In genomic region chr2:34533281-34533680, GRCm38 (mm10) we compare ENCODE assay signal across 23 mouse cellular contexts.
A peak's percentile ranks its signal among the peaks of the same experiment; 100 is the strongest.
DNase-seq lines count a peak whose midpoint lies in the region; ATAC-seq lines count a peak whose summit lies in the region.
"Had no signal": no experiment of that assay in that cellular context is flagged by ENCODE, and none has a peak within 500 bp of the region (broad histone marks: within the 10 kb centered on the region; RNA-seq: fewer than 3 reads in every experiment).

No protein-coding gene starts in this region.

- H3K36me3 ChIP-seq in forebrain, embryonic 10.5 days (replicated peaks): no peaks in the 10 kb centered on the region; the same call in 1 of the 2 replicates
- H3K36me3 ChIP-seq in forebrain, embryonic 12.5 days (replicated peaks): no peaks in the 10 kb centered on the region
- H3K36me3 ChIP-seq in hindbrain, embryonic 13.5 days: no peaks in the 10 kb centered on the region
- H3K36me3 ChIP-seq in hindbrain, embryonic 14.5 days (replicated peaks; ENCODE audit: control insufficient read depth, insufficient read depth): no peaks in the 10 kb centered on the region
- no peaks in the 10 kb centered on the region for H3K36me3 ChIP-seq in midbrain, embryonic 11.5 days (ENCODE audit: control insufficient read depth, insufficient read depth, low read length)
- no peaks in the 10 kb centered on the region for H3K36me3 ChIP-seq in midbrain, embryonic 14.5 days (ENCODE audit: control insufficient read depth, insufficient read depth, low read length)
- no peaks in the 10 kb centered on the region for H3K36me3 ChIP-seq in embryonic facial prominence, embryonic 13.5 days

- H3K27ac ChIP-seq in forebrain, embryonic 10.5 days: 0 out of 2 replicates have a peak overlapping the region, but pooled peaks have one; percentile 20
- no peak overlapping the region for H3K27ac ChIP-seq in forebrain, embryonic 12.5 days
- peak overlapping the region; percentile 24; the same call in 1 of the 2 replicates for H3K27ac ChIP-seq in hindbrain, embryonic 13.5 days
- no peak overlapping the region; the same call in 1 of the 2 replicates for H3K27ac ChIP-seq in hindbrain, embryonic 14.5 days
- H3K27ac ChIP-seq in midbrain, embryonic 11.5 days (ENCODE audit: low read depth, low read length): no peak overlapping the region
- no peak overlapping the region for H3K27ac ChIP-seq in midbrain, embryonic 14.5 days (replicated peaks; ENCODE audit: low read depth, low read length)
- peak overlapping the region; percentile 45; the same call in 1 of the 2 replicates for H3K27ac ChIP-seq in embryonic facial prominence, embryonic 13.5 days
- H3K27ac ChIP-seq: heart, embryonic 10.5 days; liver, embryonic 13.5 days; midbrain, embryonic 12.5 days had no signal

- H3K9ac ChIP-seq in forebrain, embryonic 12.5 days: no peak overlapping the region
- no peak overlapping the region for H3K9ac ChIP-seq in hindbrain, embryonic 13.5 days
- no peak overlapping the region for H3K9ac ChIP-seq in hindbrain, embryonic 14.5 days
- H3K9ac ChIP-seq in midbrain, embryonic 11.5 days (ENCODE audit: low read length): no peak overlapping the region
- H3K9ac ChIP-seq in midbrain, embryonic 14.5 days (replicated peaks; ENCODE audit: low read length): no peak overlapping the region
- no peak overlapping the region for H3K9ac ChIP-seq in embryonic facial prominence, embryonic 13.5 days
- H3K9ac ChIP-seq: liver, embryonic 13.5 days; midbrain, embryonic 12.5 days had no signal

- H3K27me3 ChIP-seq in forebrain, embryonic 10.5 days (ENCODE audit: poor library complexity, severe bottlenecking): no peaks in the 10 kb centered on the region
- no peaks in the 10 kb centered on the region for H3K27me3 ChIP-seq in forebrain, embryonic 12.5 days
- H3K27me3 ChIP-seq in hindbrain, embryonic 13.5 days: no peaks in the 10 kb centered on the region
- no peaks in the 10 kb centered on the region for H3K27me3 ChIP-seq in hindbrain, embryonic 14.5 days (ENCODE audit: control insufficient read depth, insufficient read depth, low read length)
- H3K27me3 ChIP-seq in midbrain, embryonic 11.5 days (ENCODE audit: control insufficient read depth, insufficient read depth, low read length): no peaks in the 10 kb centered on the region
- no peaks in the 10 kb centered on the region for H3K27me3 ChIP-seq in midbrain, embryonic 14.5 days (ENCODE audit: control insufficient read depth, insufficient read depth, low read length)
- no peaks in the 10 kb centered on the region for H3K27me3 ChIP-seq in embryonic facial prominence, embryonic 13.5 days
- H3K27me3 ChIP-seq: CH12.LX; liver, embryonic 13.5 days; midbrain, embryonic 12.5 days; Patski had no signal

- H3K4me2 ChIP-seq in forebrain, embryonic 12.5 days: no peak overlapping the region
- no peak overlapping the region for H3K4me2 ChIP-seq in hindbrain, embryonic 13.5 days
- H3K4me2 ChIP-seq in hindbrain, embryonic 14.5 days (replicated peaks): no peak overlapping the region
- no peak overlapping the region for H3K4me2 ChIP-seq in midbrain, embryonic 11.5 days
- no peak overlapping the region for H3K4me2 ChIP-seq in midbrain, embryonic 14.5 days (ENCODE audit: low read length)
- H3K4me2 ChIP-seq in embryonic facial prominence, embryonic 13.5 days: no peak overlapping the region
- H3K4me2 ChIP-seq: liver, embryonic 13.5 days; midbrain, embryonic 12.5 days had no signal

- DNase-seq in forebrain, embryonic 10.5 days (ENCODE audit: extremely low spot score, low spot score): no peak
- no peak for DNase-seq in hindbrain, embryonic 14.5 days (ENCODE audit: low spot score)
- peak; percentile 81 for DNase-seq in midbrain, embryonic 11.5 days (ENCODE audit: low spot score, missing footprints)
- no peak for DNase-seq in midbrain, embryonic 14.5 days
- DNase-seq in right cerebral cortex, postnatal 14 days: no peak
- DNase-seq: adrenal gland, adult 2 months; B cell, adult 2 months; cerebellum, adult 8-10 months; kidney, adult 11 months; kidney, postnatal 4 days; liver, embryonic 13.5 days; lung, adult 2 months; lung, postnatal 14 days; right cerebral cortex, postnatal 25 days; spleen, adult 18-20 months had no signal

- H3K4me1 ChIP-seq in forebrain, embryonic 10.5 days: peaks cover 26% of the 10 kb centered on the region
- peaks cover 27% of the 10 kb centered on the region for H3K4me1 ChIP-seq in forebrain, embryonic 12.5 days
- H3K4me1 ChIP-seq in hindbrain, embryonic 13.5 days (replicated peaks): peaks cover 49% of the 10 kb centered on the region
- H3K4me1 ChIP-seq in hindbrain, embryonic 14.5 days (replicated peaks; ENCODE audit: control insufficient read depth, insufficient read depth, low read length): peaks cover 41% of the 10 kb centered on the region
- H3K4me1 ChIP-seq in midbrain, embryonic 11.5 days (ENCODE audit: control insufficient read depth, insufficient read depth, low read length): no peaks in the 10 kb centered on the region
- peaks cover 19% of the 10 kb centered on the region for H3K4me1 ChIP-seq in midbrain, embryonic 14.5 days (ENCODE audit: control insufficient read depth, insufficient read depth, low read length)
- peaks cover 51% of the 10 kb centered on the region for H3K4me1 ChIP-seq in embryonic facial prominence, embryonic 13.5 days
- H3K4me1 ChIP-seq: liver, embryonic 13.5 days had no signal

- ATAC-seq in forebrain, embryonic 12.5 days (ENCODE audit: low FRiP score): no peak
- ATAC-seq in hindbrain, embryonic 13.5 days (ENCODE audit: low FRiP score): no peak
- ATAC-seq in hindbrain, embryonic 14.5 days (ENCODE audit: low FRiP score): no peak
- ATAC-seq in midbrain, embryonic 11.5 days (ENCODE audit: low FRiP score): no peak
- ATAC-seq in midbrain, embryonic 14.5 days (ENCODE audit: low FRiP score, low TSS enrichment): no peak
- no peak for ATAC-seq in embryonic facial prominence, embryonic 13.5 days (ENCODE audit: insufficient number of reproducible peaks, insufficient read depth, low FRiP score, low TSS enrichment, low read depth)
- ATAC-seq: Patski had no signal

- H3K9me3 ChIP-seq in forebrain, embryonic 10.5 days: no peaks in the 10 kb centered on the region
- no peaks in the 10 kb centered on the region for H3K9me3 ChIP-seq in forebrain, embryonic 12.5 days
- no peaks in the 10 kb centered on the region for H3K9me3 ChIP-seq in hindbrain, embryonic 13.5 days
- no peaks in the 10 kb centered on the region for H3K9me3 ChIP-seq in hindbrain, embryonic 14.5 days (ENCODE audit: control insufficient read depth, low read length)
- no peaks in the 10 kb centered on the region for H3K9me3 ChIP-seq in midbrain, embryonic 11.5 days (ENCODE audit: control insufficient read depth, low read length)
- no peaks in the 10 kb centered on the region for H3K9me3 ChIP-seq in midbrain, embryonic 14.5 days (ENCODE audit: control insufficient read depth, low read length)
- H3K9me3 ChIP-seq in embryonic facial prominence, embryonic 13.5 days: no peaks in the 10 kb centered on the region
- H3K9me3 ChIP-seq: G1E; heart, embryonic 10.5 days; liver, embryonic 13.5 days; midbrain, embryonic 12.5 days had no signal

- H3K4me3 ChIP-seq in forebrain, embryonic 10.5 days: no peak overlapping the region
- H3K4me3 ChIP-seq in forebrain, embryonic 12.5 days (replicated peaks): no peak overlapping the region
- H3K4me3 ChIP-seq in hindbrain, embryonic 13.5 days: no peak overlapping the region
- no peak overlapping the region for H3K4me3 ChIP-seq in hindbrain, embryonic 14.5 days (replicated peaks; ENCODE audit: low read length)
- H3K4me3 ChIP-seq in midbrain, embryonic 11.5 days (ENCODE audit: low read depth, low read length): no peak overlapping the region
- no peak overlapping the region for H3K4me3 ChIP-seq in midbrain, embryonic 14.5 days (replicated peaks; ENCODE audit: low read depth, low read length)
- H3K4me3 ChIP-seq in embryonic facial prominence, embryonic 13.5 days: no peak overlapping the region
- H3K4me3 ChIP-seq: heart, embryonic 10.5 days; liver, embryonic 13.5 days; midbrain, embryonic 12.5 days had no signal

Comparison
In these comparisons a context has a peak if more than half of its experiments do, and no peak if none do; other contexts are left out.
1. H3K27ac ChIP-seq: peak in forebrain, embryonic 10.5 days (single experiment), hindbrain, embryonic 13.5 days (single experiment) and embryonic facial prominence, embryonic 13.5 days (single experiment); none in forebrain, embryonic 12.5 days (single experiment), hindbrain, embryonic 14.5 days (single experiment), midbrain, embryonic 11.5 days (single experiment) and midbrain, embryonic 14.5 days (single experiment).